Mouse (Mus musculus): ENCODE data around the gene Abat.

DNA sequence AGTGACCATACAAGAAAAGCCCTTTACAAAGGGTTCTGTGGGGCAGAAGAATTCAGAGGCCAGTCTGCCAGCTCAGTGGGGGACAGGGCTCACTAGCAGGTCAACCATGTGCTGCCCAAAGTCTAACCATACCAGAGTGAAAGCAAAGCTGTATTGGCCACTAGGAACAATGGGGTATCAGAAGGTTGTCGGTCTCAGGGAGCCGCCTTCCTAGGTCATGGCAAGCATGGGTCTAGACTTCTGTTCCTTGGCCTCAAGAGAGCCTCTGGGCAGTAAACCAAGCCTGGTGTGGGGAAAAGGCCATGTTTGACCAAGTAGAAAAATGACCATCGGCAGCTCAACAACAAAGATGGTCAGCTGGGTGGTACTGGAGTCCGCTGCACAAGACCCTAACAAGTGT is 145.5 kb downstream of the Abat start:
- no peak for TF ChIP-seq POLR2A (IDR thresholded peaks at IDR 0.05; ENCODE audit: low read depth, low read length)
- no peak for TF ChIP-seq CTCF (IDR thresholded peaks at IDR 0.05; ENCODE audit: extremely low read depth, insufficient read depth, insufficient read length, insufficient replicate concordance)

All from spleen, adult 2 months (tissue).